Mouse (Mus musculus) embryonic facial prominence, embryonic 12.5 days (tissue): Measurements from ENCODE around the gene Ccdc92. TPM values are rescaled to one million over a fixed set of nuclear protein-coding genes. Genes with fewer than 3 reads are reported as not detected.

ENCODE experiments used
- ATAC-seq: fragments of 200-750 bp; cut with Nextera tagmentation; 2 replicates; pipeline ENCODE4 v1.8.0; 2017; ENCODE audit not compliant: insufficient number of reproducible peaks, insufficient read depth, low FRiP score, low TSS enrichment
- H3K27ac ChIP-seq: fragments of 300-500 bp; sonication (generic); 2 replicates; pipeline ENCODE4 v1.5.1; 2016; ENCODE audit warnings: mild to moderate bottlenecking
- H3K27me3 ChIP-seq: fragments of 300-500 bp; sonication (generic); 2 replicates; pipeline ENCODE4 v1.6.1; 2016; ENCODE audit warnings: mild to moderate bottlenecking, moderate library complexity
- H3K36me3 ChIP-seq: fragments of 300-500 bp; sonication (generic); 2 replicates; pipeline ENCODE4 v1.6.1; 2016; ENCODE audit warnings: mild to moderate bottlenecking
- H3K4me1 ChIP-seq: fragments of 300-500 bp; sonication (generic); 2 replicates; pipeline ENCODE4 v1.6.1; 2016
- H3K4me2 ChIP-seq: fragments of 300-500 bp; sonication (generic); replicated peaks from 2 replicates; pipeline ENCODE4 v1.6.1; 2016; ENCODE audit warnings: mild to moderate bottlenecking, moderate library complexity
- H3K4me3 ChIP-seq: fragments of 300-500 bp; sonication (generic); 2 replicates; pipeline ENCODE4 v1.5.1; 2016; ENCODE audit warnings: mild to moderate bottlenecking
- H3K9ac ChIP-seq: fragments of 300-500 bp; sonication (generic); 2 replicates; pipeline ENCODE4 v1.6.1; 2016; ENCODE audit warnings: mild to moderate bottlenecking, moderate library complexity
- H3K9me3 ChIP-seq: fragments of 300-500 bp; sonication (generic); 2 replicates; pipeline ENCODE4 v1.6.1; 2016; ENCODE audit warnings: mild to moderate bottlenecking, moderate library complexity
- WGBS: fragments of 180-500 bp; shearing (Covaris S2); methylation state at CpG from one replicate; pipeline ENCODE4 v1.1.7; 2016; 5-methylcytosine and 5-hydroxymethylcytosine counted together
- polyA plus RNA-seq: library from polyadenylated mRNA; unstranded; fragments of >200 nt; fragmentation: Nextera tagmentation; extraction: Ambion mirVana; gene quantifications from 2 replicates; pipeline ENCODE4 v1.2.1, GENCODE M21; 2016

Gene Ccdc92
- polyA plus RNA-seq, 1 experiment from 2014 or later: 13.4 TPM

DNA sequence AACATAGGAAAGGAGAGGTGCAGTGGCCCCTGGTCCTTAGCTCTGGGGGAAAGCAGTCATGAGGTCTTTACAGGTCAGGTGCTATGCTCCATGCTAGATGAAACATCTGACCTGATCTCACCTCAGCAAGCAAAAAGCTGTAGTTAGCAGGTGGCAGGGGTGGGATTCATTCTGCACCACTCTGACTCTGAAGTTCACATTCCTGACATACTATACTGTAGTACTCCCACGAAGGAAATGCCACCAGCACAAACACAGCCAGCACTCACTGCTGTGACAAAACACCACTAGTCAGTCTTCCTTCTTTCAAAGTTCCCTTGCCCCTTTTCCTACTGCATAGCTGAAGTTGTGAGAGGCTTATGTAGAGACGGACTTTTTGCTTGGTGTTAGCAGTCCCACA is 9.9 kb downstream of the Ccdc92 start:
- Histone ChIP-seq H3K27ac (no peak overlapping the region), H3K27me3 (no peaks in the 10 kb centered on the region), H3K4me3 (no peak overlapping the region), H3K4me2 (no peak overlapping the region), H3K9me3 (no peaks in the 10 kb centered on the region), H3K4me1 (peaks cover 13% of the 10 kb centered on the region), H3K9ac (no peak overlapping the region), H3K36me3 (no peaks in the 10 kb centered on the region)
- WGBS: 26% methylated on average over 2 of the region's 2 CpGs
- ATAC-seq: no peak

DNA sequence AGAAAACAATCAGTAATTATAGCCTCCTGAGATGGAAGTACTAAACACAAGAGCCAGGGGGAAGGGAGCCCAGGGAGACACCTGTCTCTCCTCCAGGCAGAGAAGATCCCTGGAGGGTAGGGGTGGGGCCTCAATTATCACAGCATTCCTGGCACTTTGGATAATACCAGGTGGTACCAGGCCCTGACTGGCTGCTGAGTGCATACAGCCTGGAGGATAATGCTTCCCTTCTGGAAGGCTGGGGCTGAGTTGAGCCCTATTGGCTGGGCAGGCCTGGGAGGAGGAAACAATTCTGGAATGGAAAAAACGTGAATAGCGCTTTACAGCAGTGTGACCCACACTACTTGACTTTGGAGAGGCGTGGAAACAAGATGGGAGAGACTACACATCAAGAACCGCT is 10.7 kb downstream of the Ccdc92 start:
- Histone ChIP-seq H3K27me3 (no peaks in the 10 kb centered on the region), H3K9me3 (no peaks in the 10 kb centered on the region), H3K4me3 (no peak overlapping the region), H3K9ac (no peak overlapping the region), H3K4me1 (peaks cover 20% of the 10 kb centered on the region), H3K4me2 (no peak overlapping the region), H3K36me3 (no peaks in the 10 kb centered on the region), H3K27ac (no peak overlapping the region)
- 35% methylated on average over 4 of the region's 4 CpGs for WGBS
- ATAC-seq: no peak

DNA sequence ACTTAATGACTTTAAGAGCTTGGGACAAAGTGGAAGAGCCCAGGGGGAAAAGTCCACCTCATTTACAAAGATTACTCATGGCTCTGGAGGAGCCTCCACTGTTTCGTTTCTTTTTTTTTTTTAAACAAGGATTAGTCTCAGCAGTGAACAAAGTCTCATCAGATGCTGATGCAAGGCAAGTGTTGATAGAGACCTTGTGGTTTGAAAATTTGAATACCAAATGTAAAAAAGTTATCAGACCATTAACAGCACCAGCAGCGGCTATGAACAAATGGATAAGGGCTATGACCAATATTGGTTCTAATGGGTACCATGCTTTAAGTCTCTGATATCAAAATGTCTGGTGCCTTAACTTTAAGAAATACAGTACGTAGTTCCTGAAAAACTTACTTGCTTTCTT is 13.2 kb downstream of the Ccdc92 start:
- Histone ChIP-seq H3K9ac (no peak overlapping the region), H3K27me3 (no peaks in the 10 kb centered on the region), H3K4me2 (no peak overlapping the region), H3K4me3 (no peak overlapping the region), H3K27ac (no peak overlapping the region), H3K9me3 (no peaks in the 10 kb centered on the region), H3K4me1 (peaks cover 20% of the 10 kb centered on the region), H3K36me3 (no peaks in the 10 kb centered on the region)
- WGBS: 76% methylated on average over 3 of the region's 3 CpGs
- ATAC-seq: no peak

DNA sequence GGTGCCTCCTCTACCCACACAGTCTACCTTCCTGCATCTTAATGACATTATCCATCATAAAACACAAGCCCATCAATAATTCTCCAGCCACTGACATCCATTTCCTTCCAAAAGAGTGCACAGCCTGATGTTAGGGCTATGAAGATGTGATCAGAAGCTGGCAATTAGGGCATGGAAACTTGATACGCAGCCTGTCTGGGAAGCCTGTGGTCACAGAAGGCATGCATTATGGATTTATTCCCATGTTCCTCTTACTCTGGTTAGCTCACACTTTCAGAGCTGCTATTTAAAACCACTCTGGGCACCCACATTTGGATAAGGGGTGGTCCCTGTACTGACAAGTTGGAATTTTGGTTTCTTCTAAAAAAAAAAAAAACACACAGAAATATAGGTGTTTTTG is 15.2 kb downstream of the Ccdc92 start:
- Histone ChIP-seq H3K27me3 (no peaks in the 10 kb centered on the region), H3K36me3 (no peaks in the 10 kb centered on the region), H3K4me3 (no peak overlapping the region), H3K4me1 (peaks cover 18% of the 10 kb centered on the region), H3K4me2 (no peak overlapping the region), H3K9me3 (no peaks in the 10 kb centered on the region), H3K27ac (0 out of 2 replicates have a peak overlapping the region, but pooled peaks have one; percentile 17), H3K9ac (no peak overlapping the region)
- WGBS: 23% methylated on average over 1 of the region's 1 CpGs
- ATAC-seq: no peak

DNA sequence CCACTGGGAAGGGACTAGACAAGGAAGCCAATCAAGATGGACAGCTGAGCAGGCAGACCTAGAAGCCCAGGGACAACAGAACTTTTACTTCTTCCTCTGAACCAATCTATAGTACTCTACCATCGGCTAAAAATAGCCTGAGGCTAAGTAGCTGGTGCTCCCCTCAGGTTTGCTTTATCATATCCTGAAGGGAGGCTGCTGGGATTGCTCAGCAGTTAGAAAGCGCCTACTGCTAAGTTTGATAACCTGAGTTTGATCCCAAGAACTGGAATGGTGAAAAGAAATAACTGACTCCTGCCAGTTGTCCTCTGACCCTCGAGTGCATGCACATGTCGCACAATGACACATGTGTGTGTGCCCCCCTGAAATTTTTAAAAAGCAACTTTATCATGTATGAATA is 17.3 kb downstream of the Ccdc92 start:
- ATAC-seq: no peak
- no peaks in the 10 kb centered on the region for H3K36me3 ChIP-seq
- WGBS: 72% methylated on average over 4 of the region's 4 CpGs

DNA sequence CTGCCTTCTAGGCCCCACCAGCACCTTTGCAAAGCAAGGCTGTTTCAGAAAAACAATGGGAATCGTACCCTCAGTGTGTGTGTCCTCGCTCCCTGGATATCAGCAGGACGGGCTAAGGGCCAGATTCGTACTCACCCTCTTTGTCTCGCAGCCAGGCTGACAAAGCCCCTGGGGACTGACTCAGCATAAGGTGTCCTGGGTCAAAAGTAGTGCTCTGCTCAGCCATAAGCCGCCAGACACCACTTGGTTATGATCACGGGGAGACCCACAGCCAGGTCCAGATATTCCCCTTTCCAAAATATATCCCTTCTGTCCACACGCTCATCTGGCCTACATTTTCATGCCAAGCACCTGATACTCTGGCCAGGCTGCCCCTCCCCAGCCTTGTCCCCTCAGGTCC is 18.8 kb downstream of the Ccdc92 start:
- no peak overlapping the region for H3K4me2 ChIP-seq
- no peaks in the 10 kb centered on the region for H3K9me3 ChIP-seq
- H3K27me3 ChIP-seq: no peaks in the 10 kb centered on the region
- 84% methylated on average over 8 of the region's 8 CpGs for WGBS
- 0 out of 2 replicates have a peak, but pooled peaks cover 4% of the 10 kb centered on the region for H3K36me3 ChIP-seq
- H3K27ac ChIP-seq: no peak overlapping the region
- no peak overlapping the region for H3K4me3 ChIP-seq
- H3K4me1 ChIP-seq: peaks cover 10% of the 10 kb centered on the region; the same call in 1 of the 2 replicates
- ATAC-seq: no peak
- no peak overlapping the region for H3K9ac ChIP-seq

More for the DNA sequence above, 17.3 kb downstream of the Ccdc92 start:
- H3K4me1 ChIP-seq: peaks cover 10% of the 10 kb centered on the region; the same call in 1 of the 2 replicates
- no peak overlapping the region for H3K4me2 ChIP-seq
- no peaks in the 10 kb centered on the region for H3K27me3 ChIP-seq
- H3K27ac ChIP-seq: no peak overlapping the region
- no peak overlapping the region for H3K9ac ChIP-seq
- H3K9me3 ChIP-seq: no peaks in the 10 kb centered on the region
- H3K4me3 ChIP-seq: no peak overlapping the region

DNA sequence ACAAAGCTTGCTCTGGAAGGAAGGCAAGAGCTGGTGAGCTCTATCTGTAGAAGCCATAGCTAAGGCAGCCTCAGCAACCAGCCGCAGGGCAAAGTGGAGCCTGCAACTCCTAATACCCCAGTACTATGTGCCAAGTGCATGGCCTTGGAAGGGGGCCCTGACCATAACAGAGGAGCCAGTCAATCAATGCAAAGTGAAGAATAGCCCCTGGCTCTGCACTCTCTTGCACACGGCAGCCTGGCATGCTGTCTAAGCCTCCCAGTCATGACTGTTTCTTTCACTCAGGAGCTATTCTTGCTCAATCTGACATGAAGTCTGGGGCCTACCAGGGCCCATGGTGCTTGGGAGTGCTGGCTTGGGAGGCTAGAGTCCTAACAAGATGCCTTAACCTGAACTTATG is 21.6 kb downstream of the Ccdc92 start:
- H3K36me3 ChIP-seq: peaks cover 8% of the 10 kb centered on the region
- no peak overlapping the region for H3K4me3 ChIP-seq
- 82% methylated on average over 2 of the region's 2 CpGs for WGBS
- no peak for ATAC-seq
- H3K9ac ChIP-seq: no peak overlapping the region
- no peak overlapping the region for H3K4me2 ChIP-seq
- no peaks in the 10 kb centered on the region for H3K4me1 ChIP-seq
- no peaks in the 10 kb centered on the region for H3K27me3 ChIP-seq
- no peak overlapping the region for H3K27ac ChIP-seq
- H3K9me3 ChIP-seq: no peaks in the 10 kb centered on the region

DNA sequence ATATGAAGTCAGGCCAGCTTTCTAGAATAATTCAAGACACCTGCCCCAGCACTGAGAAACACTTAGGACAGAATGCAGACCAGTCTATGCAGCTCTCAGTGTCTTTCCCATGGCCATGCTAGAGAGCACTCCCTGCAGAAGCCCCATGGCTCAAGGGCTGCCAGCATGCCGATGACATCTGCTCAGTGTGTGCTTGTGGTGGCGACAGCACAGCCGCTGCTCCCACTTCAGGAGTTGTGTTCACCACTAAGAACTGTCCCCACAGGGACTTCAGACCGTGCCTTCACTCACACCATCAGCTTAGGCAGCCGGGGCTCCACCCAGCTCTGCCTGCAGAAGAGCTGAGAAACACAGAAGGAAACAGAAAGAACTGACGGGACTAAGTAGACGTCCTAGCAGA is 22.0 kb downstream of the Ccdc92 start:
- no peak overlapping the region for H3K4me2 ChIP-seq
- no peaks in the 10 kb centered on the region for H3K4me1 ChIP-seq
- no peak overlapping the region for H3K27ac ChIP-seq
- 77% methylated on average over 7 of the region's 7 CpGs for WGBS
- H3K36me3 ChIP-seq: peaks cover 12% of the 10 kb centered on the region
- no peaks in the 10 kb centered on the region for H3K9me3 ChIP-seq
- no peak overlapping the region for H3K4me3 ChIP-seq
- no peak for ATAC-seq
- no peak overlapping the region for H3K9ac ChIP-seq
- H3K27me3 ChIP-seq: no peaks in the 10 kb centered on the region

DNA sequence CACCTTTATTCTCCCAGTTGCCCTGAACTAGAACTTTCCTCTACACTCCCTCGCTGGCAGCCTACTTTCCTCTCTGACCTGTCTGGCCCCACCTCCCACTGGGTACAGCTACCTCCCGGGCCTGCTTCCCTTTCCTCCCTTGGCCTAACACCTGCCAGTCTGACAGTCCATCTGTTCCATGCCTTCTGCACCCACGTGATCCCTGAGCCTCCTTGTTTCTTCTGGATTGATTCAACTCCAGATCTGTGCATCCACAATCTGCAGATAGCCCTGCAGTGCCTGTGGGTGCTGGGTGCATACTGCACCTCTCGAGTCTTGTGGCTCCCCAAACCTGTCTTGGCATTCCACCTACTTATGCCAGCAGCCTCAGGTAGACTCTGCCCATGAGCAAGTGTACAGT is 25.6 kb downstream of the Ccdc92 start:
- Histone ChIP-seq H3K4me3 (no peak overlapping the region), H3K36me3 (peaks cover 16% of the 10 kb centered on the region), H3K9me3 (no peaks in the 10 kb centered on the region), H3K27ac (no peak overlapping the region), H3K27me3 (no peaks in the 10 kb centered on the region), H3K4me1 (no peaks in the 10 kb centered on the region), H3K9ac (no peak overlapping the region), H3K4me2 (no peak overlapping the region)
- no peak for ATAC-seq
- WGBS: 69% methylated on average over 4 of the region's 4 CpGs

DNA sequence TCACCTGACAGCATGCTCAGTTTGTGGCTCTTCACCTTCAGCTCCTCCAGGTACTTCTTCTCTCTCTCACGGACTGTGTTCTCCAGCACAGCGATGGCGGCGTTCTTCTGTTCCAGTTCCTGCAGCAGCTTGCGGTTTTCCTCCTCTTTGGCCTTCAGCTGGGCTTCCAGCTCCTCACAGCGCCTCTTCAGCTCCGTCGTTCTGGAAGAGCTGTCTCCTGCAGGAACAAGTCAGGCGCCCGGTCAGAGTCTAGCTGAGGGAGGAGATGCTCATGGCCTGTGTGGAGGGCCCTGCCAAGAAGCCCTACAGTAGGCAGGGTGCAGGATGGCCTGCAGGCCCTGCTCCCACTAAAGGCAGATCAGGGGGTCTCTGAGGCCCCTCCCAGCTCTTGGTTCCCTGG is 26.1 kb downstream of the Ccdc92 start:
- H3K27ac ChIP-seq: no peak overlapping the region
- ATAC-seq: no peak
- WGBS: 91% methylated on average over 10 of the region's 10 CpGs
- H3K4me2 ChIP-seq: no peak overlapping the region
- H3K36me3 ChIP-seq: peaks cover 16% of the 10 kb centered on the region
- H3K27me3 ChIP-seq: no peaks in the 10 kb centered on the region
- no peaks in the 10 kb centered on the region for H3K4me1 ChIP-seq
- H3K9me3 ChIP-seq: no peaks in the 10 kb centered on the region
- no peak overlapping the region for H3K4me3 ChIP-seq
- no peak overlapping the region for H3K9ac ChIP-seq

DNA sequence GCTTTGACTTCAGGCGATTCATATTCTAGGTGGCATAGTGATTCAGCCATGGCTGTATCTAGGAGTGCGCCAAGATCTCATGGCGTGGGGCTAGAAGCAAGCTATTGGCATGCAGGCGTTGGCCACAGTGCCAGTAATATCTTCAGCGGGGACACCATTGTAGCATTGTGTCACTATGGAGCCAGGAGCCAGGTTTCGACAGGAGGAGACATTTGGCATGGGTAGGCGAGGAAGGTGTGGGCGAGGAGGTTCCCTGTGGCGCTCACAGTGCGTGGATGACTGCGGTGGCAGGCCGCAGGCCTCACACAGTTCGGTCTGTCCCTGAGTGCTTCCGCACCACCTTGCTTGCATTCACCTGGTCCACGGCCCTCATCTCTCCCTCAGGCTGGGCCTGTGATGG is 27.0 kb downstream of the Ccdc92 start:
- peaks cover 16% of the 10 kb centered on the region for H3K36me3 ChIP-seq
- 95% methylated on average over 15 of the region's 15 CpGs for WGBS
- no peaks in the 10 kb centered on the region for H3K9me3 ChIP-seq
- H3K4me1 ChIP-seq: no peaks in the 10 kb centered on the region
- no peaks in the 10 kb centered on the region for H3K27me3 ChIP-seq
- H3K27ac ChIP-seq: no peak overlapping the region
- H3K4me2 ChIP-seq: no peak overlapping the region
- H3K4me3 ChIP-seq: no peak overlapping the region
- ATAC-seq: no peak
- H3K9ac ChIP-seq: no peak overlapping the region

DNA sequence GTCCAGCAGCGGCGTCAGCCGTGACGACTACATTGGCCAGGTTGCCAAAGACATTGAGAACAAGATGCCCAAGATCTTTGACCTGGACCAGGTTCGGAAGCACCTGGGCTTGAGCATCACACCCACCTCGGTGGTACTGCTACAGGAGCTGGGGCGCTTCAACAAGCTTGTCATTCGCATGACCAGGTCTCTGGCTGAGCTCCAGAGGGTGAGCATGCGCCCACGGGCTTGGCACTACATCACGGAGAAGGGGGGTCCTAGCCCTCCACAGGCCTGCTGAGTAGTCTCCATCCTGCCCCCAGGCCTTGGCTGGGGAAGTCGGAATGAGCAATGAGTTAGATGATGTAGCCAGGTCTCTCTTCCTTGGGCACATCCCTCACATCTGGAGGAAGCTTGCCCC is 31.9 kb downstream of the Ccdc92 start:
- H3K4me2 ChIP-seq: no peak overlapping the region
- no peaks in the 10 kb centered on the region for H3K27me3 ChIP-seq
- H3K27ac ChIP-seq: no peak overlapping the region
- 91% methylated on average over 12 of the region's 12 CpGs for WGBS
- no peaks in the 10 kb centered on the region for H3K9me3 ChIP-seq
- no peak overlapping the region for H3K4me3 ChIP-seq
- peaks cover 5% of the 10 kb centered on the region; the same call in 1 of the 2 replicates for H3K36me3 ChIP-seq
- no peaks in the 10 kb centered on the region for H3K4me1 ChIP-seq
- no peak for ATAC-seq
- no peak overlapping the region for H3K9ac ChIP-seq
